Mouse (Mus musculus) urinary bladder, postnatal 4 days (tissue): Measurements from ENCODE around the gene Yaf2.

Experiments used
- DNase-seq, 2 experiments: peaks; one replicate each; pipeline ENCODE4 v3.0.0; 2021 to 2022; ENCODE audit warnings: low spot score in 2 of 2

Yaf2 gene

DNA sequence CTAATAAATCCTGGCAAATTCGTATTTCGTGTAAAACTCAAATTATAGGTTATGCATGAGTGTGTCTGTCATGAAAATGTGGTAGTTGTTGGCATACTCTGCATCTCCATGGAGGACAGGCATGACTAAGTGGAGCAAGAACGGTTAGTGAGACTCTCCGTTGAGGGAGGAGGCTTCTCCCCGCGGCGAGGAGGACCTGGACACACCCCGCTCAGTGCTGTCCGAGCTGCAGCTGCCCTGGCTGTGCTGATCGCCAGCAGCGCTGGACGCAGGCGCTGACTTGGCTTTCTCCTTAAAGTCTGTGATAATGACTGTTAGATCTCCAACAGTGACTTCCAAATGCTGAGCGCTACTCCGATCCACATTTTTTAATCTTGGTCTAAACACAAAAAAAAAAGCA lies 51.5 kb downstream of the Yaf2 start:
- no peak for DNase-seq

DNA sequence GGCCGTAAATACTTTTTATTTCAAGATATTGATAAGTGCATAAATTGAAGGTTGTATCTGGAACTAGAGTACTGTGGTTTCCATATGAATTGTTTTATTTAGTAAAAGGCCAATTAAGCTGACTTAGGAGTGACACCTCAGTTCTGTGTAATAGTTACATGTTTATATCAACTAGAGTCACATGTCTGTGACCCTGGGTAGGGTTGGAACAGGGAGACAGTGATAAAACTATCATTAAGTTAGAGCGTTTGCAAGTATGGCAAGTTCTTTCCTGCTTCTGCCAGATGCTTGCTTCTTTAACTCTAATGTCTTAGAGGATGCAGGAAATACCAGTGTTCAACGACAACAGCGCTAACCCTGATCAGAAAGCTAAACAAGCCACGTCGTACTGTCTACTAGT lies 52.4 kb downstream of the Yaf2 start:
- DNase-seq = no peak

DNA sequence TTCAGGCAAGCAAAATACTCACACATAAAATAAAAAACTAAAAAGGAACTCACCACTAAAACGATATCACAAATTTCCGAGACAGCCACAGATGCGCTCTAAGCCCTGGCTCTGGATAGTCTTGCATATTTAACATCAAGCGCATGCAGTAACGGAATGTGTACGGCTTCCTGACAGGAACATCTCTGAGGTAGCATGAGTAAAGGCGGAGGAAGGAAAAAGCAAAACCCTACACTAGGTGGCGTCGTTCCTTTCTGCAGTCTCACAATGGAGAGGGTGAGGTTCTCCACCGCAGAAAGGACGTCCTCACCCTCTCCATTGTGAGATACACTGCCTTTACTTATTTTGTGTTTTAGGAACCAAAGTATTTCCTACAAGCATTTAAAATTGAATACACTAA lies 53.4 kb downstream of the Yaf2 start:
- DNase-seq = no peak

DNA sequence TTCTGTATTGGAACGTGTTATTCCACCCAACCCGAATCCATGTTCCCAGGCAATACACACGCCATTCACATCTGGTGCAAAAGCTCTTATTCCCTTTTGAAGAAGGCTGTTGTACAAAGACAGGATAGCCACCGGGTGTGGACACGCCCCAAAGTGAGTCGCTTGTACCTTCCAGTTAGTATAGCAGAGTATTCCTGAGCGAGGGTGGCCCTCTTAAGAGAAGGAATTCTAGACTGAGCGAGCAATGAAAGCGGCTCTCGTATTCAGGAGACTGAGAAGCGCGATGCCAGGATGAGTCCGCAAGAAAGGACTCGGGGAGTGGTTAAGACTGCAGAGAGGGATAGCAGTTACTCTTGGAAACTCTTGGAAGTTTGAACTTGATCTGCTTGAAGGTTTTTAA lies 60.5 kb downstream of the Yaf2 start:
- no peak for DNase-seq

DNA sequence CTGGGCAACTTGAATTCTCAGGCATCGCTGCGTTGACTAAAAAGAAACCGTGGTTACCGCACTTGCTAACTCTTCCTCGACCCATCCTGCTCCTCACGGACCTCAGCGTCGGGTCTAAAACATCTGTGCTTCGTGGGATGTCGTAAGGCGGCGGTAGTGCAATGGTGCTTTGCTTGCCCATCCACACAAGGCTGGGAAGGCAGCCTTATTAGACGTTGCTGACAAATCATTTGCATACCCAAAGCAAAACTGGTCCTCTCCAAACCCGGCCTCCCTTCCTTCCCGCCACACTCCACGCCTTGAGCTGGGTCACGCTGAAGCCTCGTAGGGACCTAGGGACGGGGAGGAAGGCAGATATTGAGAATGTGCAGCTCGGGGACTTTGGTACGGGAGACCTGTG lies 61.1 kb downstream of the Yaf2 start:
- no peak for DNase-seq

DNA sequence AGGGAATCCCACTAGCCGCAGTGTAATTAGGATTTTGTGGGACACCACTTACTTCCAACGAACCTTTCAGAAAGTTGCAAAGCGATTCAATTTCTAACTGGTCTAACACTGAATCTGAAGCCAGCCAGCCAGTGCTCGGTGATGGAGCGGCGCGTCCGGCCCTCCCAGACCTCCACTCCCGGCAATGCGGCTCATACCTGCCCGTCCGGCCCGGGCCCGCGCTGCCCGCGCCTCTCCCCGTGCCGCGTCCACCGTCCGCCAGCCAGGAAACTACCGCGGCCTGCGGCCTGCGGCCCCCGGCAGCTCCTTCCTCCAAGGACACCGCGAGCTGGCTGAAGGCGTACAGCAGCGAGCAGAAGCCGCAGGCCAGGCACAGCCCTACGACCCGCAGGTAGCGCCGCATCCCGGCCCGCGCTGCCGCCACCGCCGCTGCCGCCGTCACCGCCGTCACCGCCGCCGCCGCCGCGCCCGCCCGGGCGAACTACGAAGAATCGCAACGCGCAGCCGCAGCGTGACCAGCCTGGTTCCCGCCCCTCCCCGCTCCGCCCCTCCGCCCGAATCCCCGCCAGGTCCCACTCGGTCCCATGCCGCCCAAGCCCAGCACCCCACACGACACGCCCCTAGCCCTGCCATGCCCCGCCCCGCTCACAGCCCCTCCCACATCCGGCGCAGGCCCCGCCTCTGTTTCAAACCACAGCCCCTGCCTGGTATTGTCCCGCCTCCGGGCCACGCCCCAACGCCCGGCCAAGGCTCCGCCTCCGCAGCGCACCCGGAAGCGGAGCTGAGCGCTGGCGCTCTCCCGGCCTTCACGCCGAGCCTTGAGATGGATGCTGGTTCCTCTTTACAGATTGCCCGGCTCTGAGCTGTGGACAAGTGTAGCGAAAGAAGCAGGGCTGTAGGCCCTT lies 61.8 kb downstream of the Yaf2 start, which contains the start of gene Gxylt1:
TSS of gene Gxylt1 (minus strand) at position 501 of the 905 bp plus-strand sequence.
- peak; percentile 100 for DNase-seq

DNA sequence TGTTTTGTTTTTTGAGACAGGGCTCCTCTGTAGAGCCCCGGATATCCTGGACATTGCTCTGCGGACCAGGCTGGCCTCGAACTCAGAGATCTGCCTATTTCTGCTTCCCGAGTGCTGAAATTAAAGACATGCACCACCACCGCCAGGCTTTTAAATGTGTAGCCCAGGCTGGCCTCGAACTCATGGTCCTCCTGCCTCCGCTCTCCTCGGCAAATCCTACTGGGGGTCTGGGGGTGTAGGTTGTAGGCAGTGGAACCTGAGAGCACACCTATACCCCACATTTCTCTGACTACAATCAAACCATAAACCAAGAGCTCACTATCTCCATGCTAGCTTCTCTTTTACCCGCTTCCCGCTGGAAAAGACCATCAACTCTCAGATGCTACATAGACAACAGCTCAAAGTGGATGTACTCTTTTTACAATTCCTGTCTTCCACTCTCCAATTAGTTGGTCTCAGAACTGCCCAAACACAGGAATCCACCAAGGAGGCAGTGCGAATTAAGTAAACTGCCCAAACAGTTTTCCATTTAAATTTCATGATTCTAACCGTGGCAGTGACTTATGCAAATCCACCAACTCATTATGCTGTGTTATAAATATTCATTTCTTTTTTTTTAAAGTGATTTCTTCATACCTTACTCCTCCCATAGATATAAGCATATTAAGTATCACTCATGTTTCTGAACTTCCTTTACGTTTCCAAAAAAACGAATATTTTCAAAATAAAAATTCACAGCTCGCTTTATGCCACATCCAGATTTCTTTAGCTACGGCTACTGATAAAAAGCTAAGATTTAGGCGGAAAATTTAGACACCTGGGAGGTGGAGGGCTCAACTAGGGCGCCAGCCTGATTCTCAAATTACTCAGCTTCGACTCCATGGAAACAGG lies 62.7 kb downstream of the Yaf2 start:
- DNase-seq = no peak

DNA sequence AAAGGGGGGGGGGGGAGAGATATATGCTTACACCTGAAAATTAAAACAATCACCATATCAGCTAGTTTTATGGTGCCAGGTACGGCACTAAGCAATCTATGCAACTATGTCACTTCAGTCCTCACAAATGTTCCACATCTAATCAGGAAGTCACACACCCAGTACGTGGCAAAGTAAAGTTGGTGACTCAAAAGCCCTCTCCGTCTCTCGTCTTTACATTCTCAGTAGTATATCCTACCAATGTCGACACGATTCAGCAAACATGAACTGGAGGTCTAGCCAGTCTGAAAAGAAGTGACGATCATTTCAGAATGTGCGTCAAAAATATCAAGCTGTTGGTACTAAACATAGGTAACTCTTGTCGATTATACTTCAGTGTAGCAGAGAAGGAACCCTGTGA lies 63.8 kb downstream of the Yaf2 start:
- no peak for DNase-seq

DNA sequence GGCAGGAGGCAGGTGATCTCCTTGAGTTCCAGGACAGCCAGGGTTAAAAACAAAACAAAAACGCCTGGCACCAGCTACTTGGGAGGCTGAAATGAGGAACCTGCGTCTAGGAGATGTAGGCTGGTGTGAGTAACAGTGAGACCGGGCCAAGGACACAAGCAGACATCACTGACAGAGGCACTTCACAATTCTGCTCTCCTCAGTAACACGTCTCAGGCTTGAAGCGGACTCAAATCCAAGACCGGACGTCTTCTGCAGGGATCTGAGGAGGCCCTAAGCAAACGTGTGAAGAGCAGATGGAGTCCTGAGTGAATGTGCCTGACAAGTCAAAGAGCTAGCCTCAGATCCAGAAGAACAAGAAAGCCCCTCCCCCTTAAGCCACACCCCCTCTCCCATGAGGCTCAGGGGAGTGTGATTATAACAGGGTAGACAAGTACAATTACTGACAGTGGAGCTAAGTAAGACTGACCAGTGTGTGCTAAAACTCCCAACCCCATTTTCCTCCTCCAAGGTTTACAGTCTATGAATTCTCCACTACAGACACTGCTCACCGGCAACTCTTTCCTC lies 66.4 kb downstream of the Yaf2 start:
- DNase-seq = no peak

DNA sequence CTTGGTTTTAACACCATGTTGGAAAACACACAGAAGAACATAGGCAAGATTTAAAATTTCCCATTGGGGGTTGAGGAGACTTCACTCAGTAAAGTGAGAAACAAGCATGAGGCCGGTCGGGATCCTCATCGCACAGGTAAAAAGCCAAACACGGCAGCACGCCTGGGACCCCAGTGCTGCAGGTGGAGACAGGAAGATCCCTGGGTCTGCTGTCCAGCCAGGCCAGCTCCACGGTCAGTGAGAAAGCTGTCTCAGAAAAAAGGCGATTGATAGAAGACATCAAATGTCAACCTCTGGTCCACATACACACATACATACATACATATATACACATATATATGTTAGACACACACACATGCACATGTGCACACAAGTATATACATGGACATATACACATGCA lies 67.2 kb downstream of the Yaf2 start:
- DNase-seq = no peak

DNA sequence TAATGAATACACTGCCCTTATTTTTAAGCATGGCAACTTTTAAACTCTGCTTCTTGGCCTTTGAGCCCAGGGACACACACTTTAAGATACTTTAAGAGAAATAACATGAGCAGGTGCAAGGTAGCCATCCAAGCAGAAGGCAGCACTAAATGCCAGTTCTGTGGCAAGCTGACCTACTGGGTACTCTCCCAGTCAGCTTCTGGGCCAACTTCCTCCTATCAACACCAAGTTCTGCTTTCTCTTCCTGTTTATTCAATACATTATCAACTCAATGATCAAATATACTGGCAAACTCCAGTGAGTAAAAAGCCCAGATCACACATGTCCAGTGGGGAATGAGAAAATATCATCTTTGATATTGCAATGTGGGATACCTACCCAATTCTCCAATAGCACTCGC lies 68.7 kb downstream of the Yaf2 start:
- DNase-seq = no peak

DNA sequence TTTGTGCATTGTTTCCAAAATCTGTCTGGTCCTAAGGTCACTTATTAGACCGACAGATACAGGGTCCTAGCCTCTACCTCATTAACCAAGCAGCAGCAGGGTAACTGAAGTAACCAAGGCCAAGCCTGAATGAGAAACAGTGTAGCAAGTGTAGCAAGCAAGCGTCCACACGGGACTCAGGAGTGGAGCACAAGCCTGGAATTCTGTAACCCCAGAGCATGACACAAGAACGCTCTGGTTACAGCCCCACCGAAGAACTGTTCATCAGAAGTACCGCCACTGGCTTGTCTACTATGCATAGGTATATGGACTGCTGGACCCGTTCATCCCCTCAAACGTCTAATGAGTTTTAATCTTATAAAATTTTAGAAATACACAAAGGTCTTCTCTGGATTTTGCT lies 69.3 kb downstream of the Yaf2 start:
- DNase-seq = no peak

DNA sequence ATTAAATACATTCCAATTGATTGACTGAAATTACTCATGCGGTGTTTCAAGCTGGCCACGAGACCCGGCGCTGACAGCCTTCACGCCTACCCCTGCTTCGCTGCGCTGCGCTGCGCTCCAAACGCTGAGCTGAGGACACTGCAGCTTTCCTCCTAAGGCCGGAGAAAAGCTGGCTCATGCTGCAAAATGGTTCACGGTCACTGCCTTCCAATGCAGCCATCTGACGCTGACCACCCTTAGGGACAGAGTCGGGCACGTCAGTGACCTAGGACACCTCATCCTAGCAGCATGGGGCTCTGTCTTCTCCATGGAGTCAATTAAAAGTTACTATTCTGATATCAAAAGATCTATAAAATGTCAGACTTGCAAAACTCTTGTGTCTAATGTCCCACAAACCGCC lies 70.4 kb downstream of the Yaf2 start:
- no peak for DNase-seq

DNA sequence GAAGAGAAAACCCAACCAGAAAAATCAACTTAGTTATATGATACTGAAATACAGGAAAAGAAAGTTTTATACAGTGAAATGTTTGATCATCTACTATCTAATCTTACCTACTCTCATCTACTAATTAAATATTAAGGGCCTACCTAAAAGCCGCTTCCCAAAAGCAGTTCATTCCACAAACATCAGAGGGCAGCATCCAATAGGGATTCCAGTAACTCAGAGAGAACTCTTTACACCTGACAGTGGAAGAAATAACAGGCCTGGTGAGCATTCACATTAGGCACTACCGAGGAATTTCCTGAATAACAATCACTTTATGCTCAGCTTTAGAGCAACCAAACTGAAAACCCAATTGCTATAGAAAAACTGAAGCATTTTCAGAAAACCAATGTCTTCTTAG lies 71.0 kb downstream of the Yaf2 start:
- no peak for DNase-seq

DNA sequence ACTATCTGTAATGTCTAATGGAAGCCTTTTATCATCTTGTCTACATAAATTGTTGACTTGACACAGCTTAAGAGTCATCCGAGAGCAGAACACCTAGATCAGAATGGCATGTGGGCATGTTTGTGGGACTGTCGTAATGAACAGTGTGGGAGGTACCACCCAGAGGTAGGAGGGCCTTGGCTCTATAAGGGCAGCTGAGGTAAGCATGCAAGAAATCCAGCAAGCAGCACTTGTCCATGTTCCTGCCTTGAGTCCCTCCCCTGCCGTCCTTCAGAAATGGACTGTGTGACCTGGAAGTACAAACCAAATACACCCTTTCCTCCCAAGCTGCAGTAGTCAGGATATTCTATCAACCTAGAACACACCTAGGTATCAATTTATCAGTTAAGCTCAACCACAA lies 71.5 kb downstream of the Yaf2 start:
- DNase-seq = no peak

DNA sequence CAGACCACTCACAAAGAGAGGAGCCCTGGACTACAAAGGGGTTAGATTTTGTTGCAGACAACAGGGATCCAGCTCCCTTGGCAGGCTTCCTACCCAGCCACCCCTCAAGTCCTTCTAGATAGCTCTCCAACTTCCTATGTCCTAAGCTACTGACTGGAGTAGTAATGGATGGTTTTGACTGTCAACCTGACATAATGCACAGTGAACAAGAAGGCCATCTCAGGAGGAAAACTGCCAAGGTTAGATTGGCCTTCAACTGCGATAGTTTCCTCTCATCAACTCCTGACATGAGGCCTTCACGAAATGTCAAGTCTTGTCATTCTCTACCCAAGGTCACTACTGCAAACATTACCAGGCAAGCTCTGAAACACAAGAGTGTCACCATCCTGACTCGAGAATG lies 72.5 kb downstream of the Yaf2 start:
- DNase-seq = no peak

DNA sequence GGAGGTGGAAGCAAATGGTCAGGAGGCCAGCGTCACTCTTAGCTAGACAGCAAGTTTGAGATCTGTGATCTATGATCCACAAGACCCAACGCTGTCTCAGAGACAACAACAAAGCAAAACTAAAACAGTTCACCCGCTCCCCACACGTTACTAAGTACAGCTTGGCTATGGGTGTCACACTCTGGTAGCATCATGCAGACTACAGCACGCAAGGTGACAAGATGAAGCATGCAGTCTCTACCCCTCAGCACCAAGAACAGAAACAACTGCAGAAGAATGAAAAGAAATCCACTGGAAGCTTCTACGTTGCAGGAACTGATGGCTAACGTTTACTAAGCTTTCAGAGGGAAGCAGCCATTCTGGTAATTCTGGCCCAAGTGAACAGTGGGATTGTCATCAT lies 73.2 kb downstream of the Yaf2 start:
- no peak for DNase-seq

DNA sequence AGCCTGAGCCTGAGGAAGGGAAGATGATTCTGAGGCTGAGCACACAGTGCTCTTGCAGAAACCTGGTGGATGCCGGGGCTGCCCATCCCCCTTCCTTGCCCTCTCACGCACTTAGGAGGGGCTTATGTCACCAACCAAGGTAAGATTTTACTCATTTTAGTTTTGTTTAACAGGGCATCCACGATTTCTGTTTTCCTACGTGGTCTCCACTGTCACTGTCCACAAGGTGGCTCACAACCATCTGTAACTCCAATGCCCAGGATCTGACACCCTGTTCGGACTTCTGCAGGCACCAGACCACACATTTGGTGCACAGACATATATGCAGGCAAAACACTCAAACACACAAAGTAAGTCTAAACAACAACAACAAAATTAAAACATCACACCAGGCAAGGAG lies 73.9 kb downstream of the Yaf2 start:
- DNase-seq = no peak

DNA sequence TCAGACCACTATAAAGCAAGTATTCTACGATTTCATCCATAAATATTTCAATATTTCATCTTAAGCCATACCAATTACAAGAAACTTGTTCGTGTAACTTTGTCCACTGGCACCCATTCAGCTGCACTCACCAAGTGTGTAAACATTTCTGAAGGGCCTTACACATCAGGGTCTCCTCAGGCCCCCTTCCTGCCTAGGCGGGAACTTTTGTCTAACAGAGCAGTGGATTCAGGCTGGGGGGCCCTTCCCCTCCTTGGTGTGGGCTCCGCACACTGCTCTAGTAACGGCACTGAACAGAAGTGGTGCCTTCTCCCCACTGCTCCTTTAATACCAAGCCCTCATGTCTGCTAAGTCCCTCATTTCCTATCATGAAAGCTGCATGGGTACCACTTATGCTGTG lies 74.5 kb downstream of the Yaf2 start:
- no peak for DNase-seq

DNA sequence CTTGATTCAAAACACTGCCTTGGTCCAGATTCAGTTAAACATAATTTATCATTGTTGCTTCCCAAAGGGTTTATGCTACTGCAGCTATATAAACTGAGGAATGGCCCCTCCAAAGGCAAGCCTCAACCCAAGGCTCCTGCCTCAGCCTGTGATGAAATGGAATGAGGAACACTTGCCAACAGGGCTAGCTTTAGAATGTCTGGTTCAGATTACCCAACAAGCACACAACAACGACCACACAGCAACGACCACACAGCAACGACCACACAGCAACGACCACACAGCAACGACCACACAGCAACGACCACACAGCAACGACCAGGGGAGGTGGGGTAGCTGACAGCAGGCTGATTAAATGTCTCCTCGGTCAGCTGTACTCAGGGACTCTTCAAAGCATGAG lies 76.8 kb downstream of the Yaf2 start:
- no peak for DNase-seq

DNA sequence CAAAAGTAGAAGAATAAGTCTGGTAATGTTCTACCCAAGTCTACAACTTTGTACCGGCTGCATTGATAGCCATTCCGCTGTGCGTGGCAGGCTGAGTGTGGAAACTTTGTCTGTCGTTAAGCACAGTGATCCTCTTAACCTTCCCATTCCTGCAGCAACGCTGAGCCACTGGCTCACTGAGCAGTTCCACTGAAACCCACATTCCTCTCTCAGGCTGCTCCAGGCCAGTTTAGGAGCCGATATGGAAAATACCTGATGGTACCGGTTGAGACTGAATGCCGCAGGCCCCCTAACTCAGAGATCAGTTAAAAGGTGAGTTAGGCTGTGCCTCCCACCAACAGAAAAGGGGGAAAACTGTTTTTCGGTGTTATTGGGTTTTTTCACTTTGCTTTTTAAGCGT lies 81.4 kb downstream of the Yaf2 start:
- no peak for DNase-seq

DNA sequence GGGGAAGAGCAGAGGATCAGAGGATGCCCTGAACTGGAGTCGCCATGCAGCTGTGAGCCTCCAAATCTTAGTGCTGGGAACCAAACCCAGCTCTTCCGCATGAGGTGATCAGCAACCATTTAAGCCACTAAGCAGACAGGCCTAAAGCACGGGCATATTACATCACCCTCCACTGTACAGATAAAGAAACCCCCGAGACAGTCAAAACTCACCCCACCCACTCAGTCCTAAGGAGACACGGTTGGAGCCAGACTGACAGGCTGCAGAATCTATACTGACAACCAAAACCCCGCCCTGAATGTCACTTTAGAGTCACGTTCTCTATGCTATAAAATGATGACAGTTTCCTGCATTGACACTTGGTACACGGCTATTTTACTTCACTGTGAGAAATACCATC lies 83.6 kb downstream of the Yaf2 start:
- no peak for DNase-seq

DNA sequence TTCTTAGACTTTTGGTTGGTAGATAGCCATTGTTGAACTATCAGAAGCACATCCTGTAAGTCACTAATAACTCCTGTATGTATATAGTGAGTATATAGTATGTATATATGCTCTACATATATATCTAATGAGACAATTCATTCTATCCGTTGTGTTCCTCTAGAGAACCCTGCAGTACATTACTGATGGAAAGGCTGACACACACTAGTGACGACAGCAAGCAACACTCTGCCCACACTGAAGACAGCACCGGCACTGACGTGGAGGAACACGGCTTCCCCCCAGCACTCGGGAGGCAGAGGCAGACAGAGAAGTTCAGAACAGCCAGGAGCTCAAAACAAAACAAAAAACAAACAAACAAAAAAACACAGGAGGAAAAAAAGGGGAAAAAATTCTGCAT lies 84.3 kb downstream of the Yaf2 start:
- DNase-seq = no peak
